Mouse (Mus musculus): ENCODE results near the gene Lamtor4.
"Not testable (repeated sequence)": the region's sequence is repeated elsewhere in the genome, so short reads cannot be mapped to it uniquely, and the experiment has no call there.

Lamtor4 gene

DNA sequence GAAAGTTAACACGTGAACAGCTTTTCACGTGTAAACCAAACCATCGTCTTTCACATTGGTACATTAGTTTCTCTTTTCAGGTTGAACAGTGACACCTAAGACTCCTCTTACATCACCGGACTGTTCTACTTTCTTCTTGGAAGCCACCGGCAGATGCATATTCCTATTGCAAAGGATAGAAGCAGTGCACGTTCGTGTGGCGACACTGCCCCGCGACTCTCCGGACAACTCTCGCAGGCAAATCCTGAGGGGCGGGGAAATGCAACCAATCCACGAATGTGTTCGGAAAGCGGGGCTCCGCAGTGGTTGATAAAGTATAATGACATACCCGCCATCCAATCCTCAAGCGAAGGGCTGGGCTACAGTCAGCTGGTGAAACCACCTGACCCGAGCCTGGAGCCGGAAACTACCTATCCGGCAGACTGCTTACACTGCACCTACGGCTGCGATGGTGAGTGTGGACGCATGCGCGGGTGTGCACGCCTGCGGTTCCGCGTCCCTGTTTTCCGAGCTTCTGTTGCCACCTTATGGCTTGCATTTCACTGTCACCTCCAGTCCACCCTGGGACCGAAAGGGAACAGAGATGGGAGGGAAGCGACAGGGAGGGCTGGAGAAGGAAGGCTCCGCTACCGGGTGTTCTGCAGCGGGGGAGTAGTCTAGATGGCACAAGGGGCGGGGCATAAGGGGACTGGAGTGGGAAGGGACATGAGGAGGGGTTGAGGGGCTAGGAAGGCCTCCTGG, at the start of gene Lamtor4:
TSS of gene Lamtor4 (plus strand) at position 130 of the 741 bp plus-strand sequence.
- peak; percentile 98 for DNase-seq

DNA sequence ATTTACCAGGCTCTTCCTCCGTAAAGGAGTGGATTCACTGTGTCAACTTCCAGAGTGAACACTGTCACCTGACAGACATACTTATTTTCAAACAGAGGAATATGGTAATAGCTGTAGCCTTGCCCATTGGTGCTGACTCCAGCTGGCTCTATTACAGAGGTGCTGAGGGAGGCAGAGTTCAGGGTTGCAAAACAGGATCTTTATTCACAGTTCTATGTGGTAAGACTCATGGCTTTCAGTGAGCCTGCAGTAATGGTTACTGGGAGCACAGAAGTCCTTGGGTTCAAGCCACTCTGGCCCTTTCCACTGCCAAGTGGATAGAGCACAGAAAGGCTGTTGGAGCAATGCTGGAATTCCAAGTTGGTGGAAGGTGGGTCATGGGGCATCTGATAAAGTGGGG, 48.0 kb upstream of the Lamtor4 start:
- no peak for DNase-seq

DNA sequence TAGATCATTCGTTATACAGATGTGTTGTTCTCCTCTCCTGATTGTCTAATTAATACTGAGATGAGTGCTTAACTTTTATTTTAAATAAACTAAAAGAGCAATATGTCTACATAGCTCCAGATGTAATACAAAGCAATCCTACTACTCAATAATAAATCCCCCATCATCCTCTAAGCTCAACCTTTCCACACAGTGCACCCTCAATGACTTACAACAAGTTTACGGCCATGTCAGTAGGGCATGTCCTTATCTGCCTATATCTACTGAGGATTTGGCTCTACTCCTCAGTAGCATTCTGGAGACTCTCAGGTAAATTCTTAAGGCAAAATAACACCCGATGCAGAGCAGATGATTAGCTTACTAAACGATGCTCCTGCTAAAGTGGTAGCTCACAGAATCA, 47.4 kb upstream of the Lamtor4 start:
- no peak for DNase-seq

DNA sequence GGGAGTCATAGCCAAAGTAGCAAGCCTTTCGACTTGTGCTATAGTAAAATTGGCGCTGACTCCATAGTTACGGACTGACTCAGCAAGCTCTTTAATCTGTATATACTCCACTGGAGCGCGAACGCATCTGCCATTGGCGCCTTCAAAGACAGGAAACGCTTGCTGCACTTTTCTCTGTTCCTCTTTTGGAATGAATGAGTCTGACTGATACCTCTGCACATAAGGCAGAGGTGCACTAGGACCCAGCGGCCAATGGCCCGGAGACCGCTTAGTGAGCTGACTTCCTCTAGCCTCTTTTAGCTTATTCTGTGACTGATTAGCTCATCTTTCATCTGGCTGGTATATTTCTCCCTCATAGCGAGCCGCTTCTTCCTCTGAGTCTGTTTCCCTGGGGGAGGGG, 38.6 kb upstream of the Lamtor4 start:
- DNase-seq = not testable (repeated sequence)

DNA sequence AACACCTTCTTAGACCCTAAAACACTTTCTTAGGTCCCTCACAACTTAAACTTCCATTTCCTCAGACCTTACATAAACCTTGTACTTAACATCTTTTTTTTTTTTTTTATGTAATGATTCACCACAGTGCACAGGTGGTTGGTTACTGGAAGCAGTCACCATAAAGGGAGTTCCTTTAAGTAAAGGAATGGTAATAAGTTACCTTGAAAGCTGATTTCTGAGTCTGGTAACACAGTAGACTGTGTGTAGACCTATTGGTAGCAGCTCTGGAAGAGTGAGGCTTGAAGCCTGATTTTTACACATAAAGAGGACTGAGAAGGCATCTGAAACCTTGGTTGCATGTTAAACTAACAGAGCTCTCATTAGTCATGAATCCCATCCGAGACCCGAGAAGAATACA, 35.4 kb upstream of the Lamtor4 start:
- no peak for DNase-seq

DNA sequence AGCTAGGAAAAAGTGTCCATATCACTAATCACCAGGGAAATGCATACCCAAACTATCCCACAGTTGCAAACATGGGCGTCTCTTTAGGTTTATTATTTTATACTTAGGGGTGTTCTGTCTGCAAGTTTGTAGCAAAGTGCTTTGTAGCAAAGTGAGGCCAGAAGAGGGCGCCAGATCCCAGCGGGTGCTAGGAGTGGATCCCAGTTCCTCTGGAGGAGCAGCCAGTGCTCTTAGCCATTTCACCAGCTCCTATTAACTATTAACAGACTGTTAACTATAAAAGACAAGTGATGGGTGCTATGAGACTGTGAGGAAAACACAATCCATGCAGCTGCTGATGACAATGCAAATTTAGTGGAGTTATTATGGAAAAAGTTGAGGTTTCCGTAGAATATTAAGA, 33.2 kb upstream of the Lamtor4 start:
- DNase-seq = peak; percentile 84

DNA sequence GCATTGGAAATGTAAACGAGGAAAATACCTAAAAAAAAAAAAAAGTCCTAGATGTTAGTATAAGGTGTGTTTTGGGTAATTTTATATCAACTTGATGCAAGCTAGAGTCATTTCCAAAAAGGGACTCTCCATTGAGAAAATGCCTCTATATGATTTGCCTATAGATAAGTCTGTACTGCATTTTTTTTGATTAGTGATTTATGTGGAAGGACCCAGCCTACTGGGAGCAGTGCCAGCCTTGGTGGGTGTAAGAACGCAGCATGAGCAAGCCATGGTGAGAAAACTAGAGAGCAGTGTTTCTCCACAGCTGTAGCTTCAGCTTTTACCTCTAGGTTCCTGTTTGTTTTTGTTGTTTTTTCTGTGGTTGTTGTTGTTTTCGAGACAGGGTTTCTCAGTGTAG, 32.0 kb upstream of the Lamtor4 start:
- no peak for DNase-seq

DNA sequence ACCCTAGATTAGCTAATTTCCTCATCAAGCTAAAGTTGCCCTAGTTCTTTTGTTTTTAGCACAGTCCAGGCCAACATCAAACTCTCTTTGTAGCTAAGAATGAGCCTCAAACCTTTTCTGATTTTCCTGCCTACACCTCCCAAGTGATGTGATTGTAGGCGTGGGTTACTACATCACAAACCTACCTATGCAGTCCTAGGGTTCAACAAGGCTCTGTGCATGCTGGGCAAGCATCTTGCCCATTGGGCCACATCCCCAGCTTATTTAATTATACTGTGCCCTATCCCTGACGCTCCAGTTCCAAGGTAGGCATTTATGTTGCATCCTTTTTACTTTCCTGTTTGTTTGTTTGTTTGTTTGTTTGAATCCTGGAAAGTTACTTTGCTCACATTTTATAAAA, 29.6 kb upstream of the Lamtor4 start, which contains the start of gene Nxpe5:
TSS of gene Nxpe5 (plus strand) at position 199 of the 400 bp plus-strand sequence.
- no peak for DNase-seq

DNA sequence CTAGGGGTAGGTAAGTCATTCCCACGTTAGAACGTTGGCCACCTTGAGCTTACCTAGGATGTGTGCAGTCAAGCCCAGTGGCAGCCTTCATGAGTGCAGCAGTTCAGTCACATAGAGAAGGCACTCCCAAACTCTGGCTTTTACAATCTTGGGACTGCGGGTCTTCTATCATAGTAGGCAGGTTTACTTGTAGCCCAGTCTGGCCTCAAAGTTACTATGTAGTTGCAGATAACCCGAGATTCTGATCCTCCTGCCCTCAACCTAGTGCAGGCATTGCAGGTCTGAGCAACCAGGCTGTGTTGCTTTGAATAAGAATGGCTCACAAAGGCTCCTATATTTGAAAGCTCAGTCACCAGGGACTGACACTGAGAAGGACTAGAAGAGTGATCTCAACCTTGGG, 28.8 kb upstream of the Lamtor4 start:
- no peak for DNase-seq

DNA sequence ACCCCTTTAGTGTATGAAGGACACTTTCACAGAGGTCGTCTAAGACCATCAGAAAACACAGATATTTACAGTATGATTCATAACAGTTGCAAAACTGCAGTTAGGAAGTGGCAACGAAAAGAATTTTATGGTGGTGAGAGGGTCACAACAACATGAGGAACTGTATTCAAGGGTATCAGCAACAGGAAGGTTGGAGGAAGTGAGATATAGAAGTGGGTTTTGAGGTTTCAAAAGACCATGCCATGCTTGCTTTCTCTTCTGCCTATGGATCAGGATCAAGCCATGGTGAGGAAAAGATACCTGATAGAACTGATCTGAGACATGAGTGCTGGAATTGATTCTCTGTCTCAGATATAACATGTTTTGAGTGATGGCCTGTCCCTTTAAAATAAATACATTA, 27.9 kb upstream of the Lamtor4 start:
- no peak for DNase-seq

DNA sequence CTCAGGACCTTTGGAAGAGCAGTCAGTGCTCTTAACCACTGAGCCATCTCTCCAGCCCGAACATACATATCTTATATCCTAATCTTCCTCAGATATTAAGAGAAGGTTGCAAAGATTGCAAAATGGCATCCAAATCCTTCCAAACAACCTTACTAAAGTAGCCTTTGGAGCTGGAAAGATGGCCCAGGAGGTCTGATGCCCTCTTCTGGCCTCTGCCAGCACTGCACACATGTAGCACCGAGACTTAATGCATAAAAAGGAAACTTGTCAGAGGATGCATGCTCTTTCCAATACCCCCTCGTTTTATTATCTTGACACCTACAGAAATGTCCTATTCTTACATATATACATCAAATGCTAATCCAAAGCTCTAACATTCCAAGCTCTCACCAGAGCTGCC, 27.3 kb upstream of the Lamtor4 start:
- DNase-seq = no peak

DNA sequence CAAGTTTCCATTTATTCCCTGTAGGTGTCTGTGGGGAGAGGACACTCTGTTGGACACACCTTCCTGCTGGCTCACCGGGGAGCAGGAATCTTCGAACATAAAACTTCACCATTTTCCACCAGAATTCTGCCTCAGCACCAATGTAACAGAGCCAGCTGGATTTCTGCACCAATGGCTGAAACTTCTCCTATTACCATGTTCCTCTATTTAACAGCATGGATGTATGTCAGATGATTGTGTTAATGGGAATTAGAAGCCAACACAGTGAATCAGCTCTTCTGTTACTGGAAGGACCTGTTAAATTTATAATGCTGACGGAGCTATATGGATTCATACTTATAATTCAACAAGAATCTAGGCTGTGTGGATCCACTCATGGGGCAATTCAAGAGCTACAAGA, 25.8 kb upstream of the Lamtor4 start:
- no peak for DNase-seq

DNA sequence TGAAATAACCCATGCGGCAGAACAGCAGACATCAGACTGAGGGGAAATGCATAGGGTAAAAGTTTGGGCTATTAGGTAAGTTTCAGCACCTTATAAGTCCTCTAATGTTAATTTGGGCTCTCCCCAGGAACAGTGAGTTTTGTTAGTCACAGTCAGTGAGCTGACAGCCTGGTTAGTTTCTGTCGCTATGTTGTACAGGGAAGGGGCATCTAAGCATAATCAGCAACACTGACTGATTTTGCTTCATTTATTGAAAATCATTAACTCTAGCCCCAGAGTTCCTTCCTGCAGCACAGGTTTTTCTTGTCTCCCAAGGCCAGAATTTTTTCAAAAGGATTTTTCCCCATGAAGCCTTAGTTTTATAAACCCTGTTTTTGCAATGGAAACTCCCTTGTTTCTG, 21.5 kb upstream of the Lamtor4 start:
- no peak for DNase-seq

DNA sequence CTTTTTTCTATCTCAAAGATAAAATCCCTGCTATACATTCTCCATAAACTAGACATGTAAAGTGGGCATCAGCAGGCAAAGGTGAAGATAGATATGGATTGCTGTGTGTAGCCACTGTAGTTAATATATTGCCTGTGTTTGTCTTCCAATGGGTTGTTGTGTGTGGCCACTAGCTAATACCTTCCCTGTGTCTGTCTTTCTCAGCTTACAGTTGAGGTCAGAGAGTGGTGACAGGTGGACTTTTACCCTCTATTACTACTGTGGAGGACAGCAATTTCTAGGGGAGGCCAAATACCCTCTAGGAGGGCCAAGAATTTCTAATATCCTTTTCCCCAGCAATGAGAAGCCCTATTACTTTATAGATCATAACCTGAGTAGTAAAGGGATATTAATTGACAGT, 21.1 kb upstream of the Lamtor4 start:
- no peak for DNase-seq

DNA sequence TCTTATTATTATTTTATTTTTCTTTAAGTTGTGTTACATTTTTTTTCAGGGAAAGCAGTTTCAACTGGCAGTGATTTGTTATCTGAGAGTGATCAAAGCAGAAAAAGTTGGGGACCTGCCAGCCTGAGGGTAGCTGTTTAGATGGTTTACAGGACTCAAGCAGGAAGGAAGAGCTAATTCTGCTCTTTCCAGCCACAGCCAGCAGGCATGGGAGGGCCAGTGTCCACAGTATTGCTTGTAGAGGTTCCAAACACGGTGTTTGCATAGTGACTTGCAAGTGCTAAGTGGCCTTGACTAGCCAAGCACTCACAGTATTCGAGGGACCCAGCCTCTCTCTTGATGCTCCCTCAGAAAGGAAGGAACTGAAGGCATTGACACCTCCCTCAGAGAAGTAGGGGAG, 13.8 kb upstream of the Lamtor4 start:
- no peak for DNase-seq

DNA sequence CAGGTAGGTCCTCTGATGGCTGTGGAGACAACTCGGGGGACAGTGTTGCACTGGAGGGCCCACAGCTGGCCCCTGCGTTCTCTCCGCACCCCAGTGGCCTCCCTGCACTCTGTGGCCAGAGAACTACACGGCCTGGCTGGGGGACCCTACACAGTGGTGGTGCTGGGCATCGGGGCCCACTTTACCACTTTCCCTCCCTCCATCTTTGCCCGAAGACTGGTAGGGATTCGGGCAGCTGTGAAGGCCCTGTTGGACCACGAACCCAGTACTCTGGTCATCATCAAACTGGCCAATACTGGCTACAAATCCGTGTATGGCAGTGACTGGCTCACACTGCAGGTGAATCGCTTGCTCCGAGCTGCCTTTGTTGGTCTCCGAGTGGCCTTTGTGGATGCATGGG, 4.1 kb upstream of the Lamtor4 start:
- no peak for DNase-seq

DNA sequence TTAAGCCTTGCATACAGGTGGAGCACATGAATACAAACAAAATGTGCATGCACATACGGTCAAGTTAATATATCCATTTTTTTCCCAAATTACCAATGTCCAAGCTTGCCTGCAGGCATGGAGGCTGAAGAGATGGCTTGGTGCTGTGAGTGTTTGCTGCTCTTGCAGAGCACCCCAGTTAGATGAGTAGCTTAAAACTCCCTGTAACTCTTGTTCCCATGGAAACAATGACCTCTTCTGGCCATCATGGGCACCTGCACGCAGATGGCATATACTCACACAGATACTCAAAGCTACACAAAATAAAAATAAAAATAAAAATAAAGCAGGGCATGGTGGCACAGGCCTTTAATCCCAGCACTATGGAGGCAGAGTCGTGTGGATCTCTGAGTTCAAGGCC, 2.2 kb upstream of the Lamtor4 start:
- no peak for DNase-seq

DNA sequence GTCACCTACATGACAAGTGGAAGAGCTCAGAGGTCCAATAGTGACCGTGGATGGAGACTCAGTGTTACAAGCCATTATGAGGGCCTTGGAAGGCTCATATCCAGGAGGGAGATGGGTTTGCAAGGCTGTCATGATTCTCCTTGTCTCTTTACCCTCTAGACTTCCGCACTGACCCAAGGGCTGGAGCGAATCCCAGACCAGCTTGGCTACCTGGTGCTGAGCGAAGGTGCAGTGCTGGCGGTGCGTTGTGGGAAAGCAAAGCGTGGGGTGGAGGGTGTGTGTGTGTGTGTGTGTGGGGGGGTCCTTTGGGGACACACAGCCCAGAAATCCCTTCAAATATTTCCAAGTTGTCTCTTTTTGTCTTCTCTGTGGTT, 799 bp downstream of the Lamtor4 start:
- DNase-seq = no peak

DNA sequence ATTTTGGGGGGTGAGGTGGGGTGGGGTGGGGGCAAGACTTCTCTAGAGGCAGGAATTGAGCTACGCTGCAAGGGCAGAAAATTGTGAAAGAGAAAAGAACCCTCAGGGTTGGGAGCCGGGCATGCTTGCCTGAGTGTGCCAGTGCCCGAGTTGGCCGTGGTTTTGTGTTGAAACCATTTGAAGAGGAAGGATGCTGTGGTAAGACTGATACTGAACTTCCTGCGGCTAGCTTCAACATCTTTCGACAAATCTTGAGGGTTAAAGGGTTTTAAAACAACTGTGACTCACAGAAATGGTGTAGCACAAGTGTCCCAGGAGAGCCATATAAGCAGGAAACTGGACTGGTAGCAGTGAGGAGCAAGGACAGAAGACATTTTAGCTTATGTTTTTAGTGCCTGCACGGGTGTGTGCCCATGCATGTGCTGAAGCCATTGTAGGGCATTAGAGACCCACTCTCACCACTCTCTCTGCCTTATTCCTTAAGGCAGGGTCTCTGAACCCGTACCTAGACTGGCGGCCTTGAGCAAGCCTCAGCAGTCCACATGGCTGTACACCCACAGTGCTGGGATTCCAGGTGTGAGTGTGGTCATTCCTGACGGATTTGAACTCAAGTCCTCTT, 1.8 kb downstream of the Lamtor4 start:
- no peak for DNase-seq

DNA sequence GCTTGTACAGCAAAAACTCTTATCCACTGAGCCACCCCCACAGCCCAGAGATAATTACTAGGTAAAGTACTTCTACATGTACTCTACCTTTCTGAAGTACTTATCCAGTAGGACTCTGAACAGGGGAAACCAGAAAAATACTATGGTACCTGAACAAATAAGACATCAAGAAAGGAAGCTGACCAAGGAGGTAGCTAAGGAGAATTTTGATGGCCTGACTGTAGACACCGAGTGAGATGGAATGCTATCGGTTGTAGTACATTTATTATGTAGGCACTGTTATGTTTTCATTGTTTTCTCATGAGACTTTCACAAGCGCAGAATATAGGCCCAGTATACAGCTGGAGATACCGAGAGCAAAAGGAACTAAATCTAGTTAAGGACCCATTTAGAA, 2.3 kb downstream of the Lamtor4 start:
- DNase-seq = no peak

DNA sequence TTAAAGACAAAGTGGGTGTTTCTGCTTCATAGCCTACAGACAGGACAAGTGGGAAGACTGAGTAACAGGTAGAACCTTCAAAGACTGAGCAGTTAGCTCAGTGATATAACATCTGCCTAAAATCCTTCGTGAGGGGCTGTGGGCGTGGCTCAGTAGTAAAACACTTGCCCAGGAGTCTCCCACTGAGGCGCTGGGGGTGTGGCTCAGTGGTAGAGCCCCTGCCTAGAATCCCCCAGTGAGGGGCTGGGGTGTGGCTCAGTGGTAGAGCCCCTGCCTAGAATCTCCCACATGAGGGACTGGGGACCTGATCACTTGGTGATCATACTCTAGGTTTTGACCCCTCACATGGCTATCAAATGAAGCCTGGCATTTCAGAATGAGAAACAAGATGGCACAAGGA, 2.8 kb downstream of the Lamtor4 start:
- DNase-seq = no peak

DNA sequence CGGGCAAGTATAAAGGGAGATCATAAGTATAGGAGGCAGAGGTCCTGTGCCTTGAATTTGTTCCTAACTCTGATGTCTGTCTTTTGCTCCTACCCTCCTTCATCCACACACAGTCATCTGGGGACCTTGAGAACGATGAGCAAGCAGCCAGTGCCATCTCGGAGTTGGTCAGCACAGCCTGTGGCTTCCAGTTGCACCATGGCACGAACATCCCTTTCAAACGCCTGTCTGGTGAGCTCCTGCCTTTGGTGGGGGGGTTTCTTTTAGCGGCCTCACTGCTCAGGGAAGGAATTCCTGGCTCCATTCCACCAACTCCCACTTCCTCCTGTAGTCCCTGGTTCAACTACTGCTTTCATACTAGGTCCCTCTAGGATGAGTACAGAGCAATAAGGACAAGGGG, 3.3 kb downstream of the Lamtor4 start:
- no peak for DNase-seq

DNA sequence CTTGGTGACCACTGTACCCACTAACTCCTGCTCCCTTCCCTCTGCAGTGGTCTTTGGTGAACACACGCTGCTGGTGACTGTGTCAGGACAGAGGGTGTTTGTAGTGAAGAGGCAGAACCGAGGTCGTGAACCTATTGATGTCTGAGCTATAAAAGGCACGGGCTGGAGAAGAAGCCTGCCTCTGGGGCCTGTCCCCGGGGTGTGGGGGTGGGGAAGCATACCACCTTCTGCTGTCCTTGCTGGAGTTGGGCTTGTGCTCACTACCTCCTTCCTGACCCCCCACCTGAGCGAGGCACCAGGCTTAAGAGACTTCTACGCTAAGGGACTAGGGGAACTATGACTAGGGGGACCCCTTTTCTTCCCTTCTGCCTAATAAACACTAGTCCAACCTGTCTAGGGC, 3.7 kb downstream of the Lamtor4 start:
- no peak for DNase-seq

DNA sequence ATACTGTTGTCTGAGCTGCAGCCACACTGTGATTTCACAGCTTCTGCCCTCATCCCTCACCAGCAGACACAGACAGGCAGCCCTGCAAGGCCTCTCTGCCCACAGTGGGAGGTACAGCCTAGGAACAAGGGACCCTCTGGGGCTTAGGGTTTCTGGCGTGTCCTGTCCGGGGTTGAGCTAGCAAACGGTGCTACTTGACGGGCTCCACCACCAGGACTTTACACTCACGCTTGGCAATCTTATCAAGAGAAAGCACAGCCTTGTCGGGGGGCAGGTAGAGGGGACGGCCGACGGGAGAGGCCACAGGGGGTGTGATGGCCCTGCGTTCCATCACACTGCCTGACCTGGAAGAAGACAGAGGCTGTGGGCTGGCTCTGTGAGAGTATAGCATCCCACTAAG, 4.8 kb downstream of the Lamtor4 start:
- DNase-seq = no peak

DNA sequence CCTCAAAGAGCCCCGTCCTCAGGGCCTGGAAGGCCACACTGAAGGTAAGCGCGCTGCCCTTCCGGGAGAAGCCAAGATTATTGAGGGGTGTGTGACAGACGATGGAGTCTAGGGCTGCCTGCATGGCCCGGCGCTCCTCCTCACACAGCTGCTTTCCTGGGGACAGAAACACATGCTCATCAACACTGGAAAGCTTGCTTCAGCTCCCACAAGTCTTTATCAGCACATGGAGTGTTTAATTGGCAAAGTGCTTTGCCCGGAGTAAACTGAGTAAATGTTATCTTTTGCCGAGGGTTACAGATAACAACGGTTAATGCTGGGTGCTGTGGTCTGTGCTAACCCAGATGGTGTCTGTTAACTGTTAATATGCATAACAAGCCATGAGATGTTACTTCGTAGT, 5.6 kb downstream of the Lamtor4 start:
- DNase-seq = no peak

All from kidney, adult 11 months (tissue).